Mouse (Mus musculus): Measurements from ENCODE around the gene Slk.

- TF ChIP-seq CTCF (IDR thresholded peaks at IDR 0.05; ENCODE audit: low read depth, low read length) (no peak), POLR2A (IDR thresholded peaks at IDR 0.05; ENCODE audit: insufficient read depth, low read length) (no peak), EP300 (IDR thresholded peaks at IDR 0.05; ENCODE audit: insufficient read depth, low read depth, low read length) (no peak)
Measured at GRCm38 (mm10) chr19:47534131-47534530, 45.3 kb upstream of the Slk start.

Data from ES-Bruce4 (cell line).